Mouse (Mus musculus) adrenal gland, postnatal 0 days (tissue): Measurements from ENCODE around the gene Chst3. TPM values are rescaled to one million over a fixed set of nuclear protein-coding genes. Genes with fewer than 3 reads are reported as not detected.

Experiments used
- microRNA-seq: library from miRNA; unstranded; fragments of <30 nt; microRNA quantifications from one replicate; pipeline ENCODE4, GENCODE M21; 2016; ENCODE audit warnings: borderline replicate concordance; ENCODE audit not compliant: insufficient number of aligned reads
- polyA plus RNA-seq: library from polyadenylated mRNA; unstranded; fragments of >200 nt; fragmentation: Nextera tagmentation; extraction: Ambion mirVana; gene quantifications from 2 replicates; pipeline ENCODE4 v1.2.1, GENCODE M21; 2015

Gene Chst3
- polyA plus RNA-seq, result 0.76 and 0.91 TPM in 2 replicates

DNA sequence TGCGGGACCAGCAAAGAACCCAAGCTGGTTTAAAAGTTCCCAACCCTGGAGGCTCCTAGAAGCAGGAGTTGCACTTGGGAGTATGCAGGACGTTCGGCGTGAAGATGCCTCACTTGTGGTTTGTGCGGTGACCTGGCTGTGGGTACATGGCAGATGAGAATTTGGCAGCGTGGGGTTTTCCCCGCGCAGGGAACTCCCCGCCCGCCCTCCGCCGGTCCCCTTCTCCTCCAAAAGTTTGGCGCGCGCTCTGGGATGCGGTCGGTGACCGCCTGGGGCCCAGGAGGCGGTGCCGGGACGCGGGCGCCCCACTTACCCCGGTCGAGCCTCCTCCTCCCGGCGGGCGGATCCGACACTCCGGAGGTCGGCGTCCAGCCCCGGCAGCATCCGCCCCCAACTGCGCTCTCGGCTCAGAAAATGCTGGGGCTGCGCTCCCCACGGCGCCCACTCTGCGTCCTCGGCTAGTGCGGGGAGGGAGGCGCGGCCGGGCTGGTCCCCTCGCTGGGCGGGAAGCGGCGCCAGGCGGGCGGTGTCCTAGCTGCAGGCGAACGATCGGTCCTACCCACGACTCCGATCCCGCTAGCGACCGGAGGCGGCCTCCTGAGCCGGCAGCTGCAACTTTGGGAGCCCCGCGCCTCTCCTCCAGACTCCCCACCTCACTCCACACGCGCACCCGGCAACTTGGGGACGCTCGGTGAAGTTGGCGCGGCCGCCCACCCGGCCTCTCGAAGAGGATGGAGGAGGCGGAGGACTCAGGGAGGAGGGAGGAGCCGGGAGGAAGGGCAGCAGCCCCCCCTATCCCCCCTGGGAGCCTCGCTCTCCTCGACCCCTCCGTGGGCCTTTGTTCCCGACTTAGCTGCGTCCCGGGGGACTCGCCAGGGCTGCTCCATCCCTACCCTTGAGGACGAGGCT, at the start of gene Chst3:
TSS of gene Chst3 (minus strand) at position 670 of the 909 bp plus-strand sequence.

Small RNA genes within 50 kb of the gene (microRNA-seq; reads per million reads assigned to microRNA genes)
- gene Gm22117, result not detected

Other genes with a start within 250 kb of the Chst3 start
- 43.0 and 47.6 TPM in 2 replicates for gene Ascc1, start 216.5 kb downstream of the Chst3 start, polyA plus RNA-seq
- 135 and 145 TPM in 2 replicates for gene Anapc16, start 216.1 kb downstream of the Chst3 start, polyA plus RNA-seq
- 15.5 and 19.6 TPM in 2 replicates for gene Spock2, start 113.0 kb downstream of the Chst3 start, polyA plus RNA-seq
- 138 and 184 TPM in 2 replicates for gene Psap, start 58.4 kb upstream of the Chst3 start, polyA plus RNA-seq
- 5.5 and 6.2 TPM in 2 replicates for gene Vsir, start 127.6 kb upstream of the Chst3 start, polyA plus RNA-seq
- gene Gm17455, start 180.5 kb upstream of the Chst3 start, polyA plus RNA-seq, result 0.47 TPM in 1 of 2 replicates, not detected in the other